Mouse (Mus musculus): ENCODE data around the gene Glrb. TPM values are rescaled to one million over a fixed set of nuclear protein-coding genes. Genes with fewer than 3 reads are reported as not detected.

The Glrb gene
- not detected for polyA plus RNA-seq (2017; shearing (Covaris generic))

- no peak for ATAC-seq
Measured at GRCm38 (mm10) chr3:80913111-80913778, at the start of gene Glrb. Gene Glrb (minus strand): TSS chr3:80913660.

- ATAC-seq: no peak
Measured at GRCm38 (mm10) chr3:80959965-80960364, 46.5 kb upstream of the Glrb start.

GRCm38 (mm10) chr3:80958591-80958990, 45.1 kb upstream of the Glrb start:
- ATAC-seq: no peak

GRCm38 (mm10) chr3:80913779-80914284, 372 bp upstream of the Glrb start:
- no peak for ATAC-seq

- ATAC-seq: no peak
Measured at GRCm38 (mm10) chr3:80894745-80895480, 18.5 kb downstream of the Glrb start.

- no peak for ATAC-seq
Measured at GRCm38 (mm10) chr3:80894328-80894727, 19.1 kb downstream of the Glrb start.

GRCm38 (mm10) chr3:80893055-80893690, 20.3 kb downstream of the Glrb start:
- no peak for ATAC-seq

GRCm38 (mm10) chr3:80891087-80891486, 22.4 kb downstream of the Glrb start:
- ATAC-seq: no peak

- no peak for ATAC-seq
Measured at GRCm38 (mm10) chr3:80885174-80885573, 28.3 kb downstream of the Glrb start.

- ATAC-seq: no peak
Measured at GRCm38 (mm10) chr3:80883601-80884000, 29.9 kb downstream of the Glrb start.

- ATAC-seq: no peak
Measured at GRCm38 (mm10) chr3:80880660-80881293, 32.7 kb downstream of the Glrb start.

- ATAC-seq: no peak
Measured at GRCm38 (mm10) chr3:80878571-80878970, 34.9 kb downstream of the Glrb start.

GRCm38 (mm10) chr3:80874690-80875353, 38.6 kb downstream of the Glrb start:
- ATAC-seq: no peak

- ATAC-seq: no peak
Measured at GRCm38 (mm10) chr3:80874081-80874480, 39.4 kb downstream of the Glrb start.

GRCm38 (mm10) chr3:80871472-80872171, 41.8 kb downstream of the Glrb start:
- ATAC-seq: no peak

GRCm38 (mm10) chr3:80867328-80867727, 46.1 kb downstream of the Glrb start:
- ATAC-seq: no peak

- ATAC-seq: no peak
Measured at GRCm38 (mm10) chr3:80852912-80853507, 60.5 kb downstream of the Glrb start.

- ATAC-seq: no peak
Measured at GRCm38 (mm10) chr3:80850947-80851346, 62.5 kb downstream of the Glrb start.

GRCm38 (mm10) chr3:80845634-80846033, 67.8 kb downstream of the Glrb start:
- ATAC-seq: no peak

- no peak for ATAC-seq
Measured at GRCm38 (mm10) chr3:80839845-80840244, 73.6 kb downstream of the Glrb start.

GRCm38 (mm10) chr3:80837583-80837982, 75.9 kb downstream of the Glrb start:
- ATAC-seq: no peak
